ENCODE assay signal across 16 mouse cellular contexts in genomic region chr11:7697591-7697990, GRCm38 (mm10).
"Had no signal": no experiment of that assay in that cellular context is flagged by ENCODE, and none has a peak within 500 bp of the region (broad histone marks: within the 10 kb centered on the region; RNA-seq: fewer than 3 reads in every experiment).

No protein-coding gene starts in this region.

- H3K4me3 ChIP-seq: megakaryocyte, embryonic 14.5 days; midbrain, embryonic 13.5 days; midbrain, embryonic 15.5 days; neural tube, embryonic 12.5 days; stomach, embryonic 15.5 days had no signal

- H3K9ac ChIP-seq: lung, embryonic 14.5 days; midbrain, embryonic 13.5 days; midbrain, embryonic 15.5 days; neural tube, embryonic 12.5 days; stomach, embryonic 15.5 days had no signal

- H3K36me3 ChIP-seq: midbrain, embryonic 13.5 days; midbrain, embryonic 15.5 days; neural tube, embryonic 12.5 days; stomach, embryonic 15.5 days had no signal

- DNase-seq: lung, adult 18-20 months; lung, embryonic 14.5 days; lung, postnatal 14 days; lung, postnatal 36 days; right cerebral cortex, postnatal 14 days; thymus, adult 2 months; thymus, postnatal 25 days; thymus, postnatal 4 days had no signal

- H3K4me1 ChIP-seq: megakaryocyte, embryonic 14.5 days; midbrain, embryonic 13.5 days; midbrain, embryonic 15.5 days; neural tube, embryonic 12.5 days; stomach, embryonic 15.5 days had no signal

- H3K9me3 ChIP-seq: midbrain, embryonic 13.5 days; midbrain, embryonic 15.5 days; neural tube, embryonic 12.5 days; stomach, embryonic 15.5 days had no signal

- H3K27me3 ChIP-seq: megakaryocyte, embryonic 14.5 days; midbrain, embryonic 13.5 days; midbrain, embryonic 15.5 days; neural tube, embryonic 12.5 days; stomach, embryonic 15.5 days had no signal

- H3K27ac ChIP-seq: macrophage; midbrain, embryonic 13.5 days; midbrain, embryonic 15.5 days; neural tube, embryonic 12.5 days; stomach, embryonic 15.5 days; stomach, postnatal 0 days had no signal

- H3K4me2 ChIP-seq: lung, embryonic 14.5 days; midbrain, embryonic 11.5 days; midbrain, embryonic 13.5 days; midbrain, embryonic 15.5 days; neural tube, embryonic 12.5 days; stomach, embryonic 15.5 days had no signal

- ATAC-seq: midbrain, embryonic 13.5 days; midbrain, embryonic 15.5 days had no signal
